Mouse (Mus musculus): ENCODE measurements at regions not wholly inside any gene's neighbourhood (a gene's known extent, or its start where the extent isn't known, plus 50 kb on each side); places are given as distances from the start of the nearest gene placed in this dataset.

GRCm38 (mm10) chr4:127648011-127648410 is 290.0 kb upstream of the Gjb5 start:
- TF ChIP-seq CTCF (IDR thresholded peaks at IDR 0.05; ENCODE audit: borderline replicate concordance, control insufficient read depth, extremely low read depth, insufficient read depth, low read length, poor library complexity), result no peak
- TF ChIP-seq POLR2A (IDR thresholded peaks at IDR 0.05; ENCODE audit: control insufficient read depth, extremely low read depth, insufficient read depth, low read length, poor library complexity), result no peak

Data from thymus, adult 2 months (tissue).